In genomic region chr13:46350075-46350747, GRCm38 (mm10) we compare ENCODE assay signal across 8 mouse cellular contexts.
A peak's percentile ranks its signal among the peaks of the same experiment; 100 is the strongest.
DNase-seq lines count a peak whose midpoint lies in the region; ATAC-seq and TF ChIP-seq lines count a peak whose summit lies in the region.

No protein-coding gene starts in this region.

- H3K4me3 ChIP-seq in hindbrain, embryonic 13.5 days: no peak overlapping the region
- no peak overlapping the region for H3K4me3 ChIP-seq in hindbrain, embryonic 11.5 days (ENCODE audit: low read depth, low read length)
- no peak overlapping the region for H3K4me3 ChIP-seq in left cerebral cortex, adult 2 months

- no peaks in the 10 kb centered on the region for H3K36me3 ChIP-seq in hindbrain, embryonic 13.5 days
- no peaks in the 10 kb centered on the region for H3K36me3 ChIP-seq in hindbrain, embryonic 11.5 days (ENCODE audit: control insufficient read depth, insufficient read depth, low read length)

- no peak for TF ChIP-seq CTCF in left cerebral cortex, adult 2 months (IDR thresholded peaks at IDR 0.05)

- peak; percentile 69; the same call in 1 of the 2 replicates for ATAC-seq in hindbrain, embryonic 13.5 days (ENCODE audit: low FRiP score)
- ATAC-seq in hindbrain, embryonic 11.5 days (ENCODE audit: low FRiP score): no peak

- intact Hi-C loops in left cerebral cortex, adult 2 months (cut with DNase I): no loop called here

- H3K9ac ChIP-seq in hindbrain, embryonic 13.5 days: no peak overlapping the region
- no peak overlapping the region for H3K9ac ChIP-seq in hindbrain, embryonic 11.5 days (ENCODE audit: low read depth, low read length)

- peak overlapping the region; percentile 69 for H3K27ac ChIP-seq in hindbrain, embryonic 13.5 days
- H3K27ac ChIP-seq in hindbrain, embryonic 11.5 days (ENCODE audit: low read depth, low read length): no peak overlapping the region
- H3K27ac ChIP-seq in left cerebral cortex, adult 2 months: no peak overlapping the region; the same call in 1 of the 2 replicates

- WGBS in hindbrain, embryonic 13.5 days: 69% methylated on average over 7 of the region's 7 CpGs
- WGBS in hindbrain, embryonic 11.5 days: 85% methylated on average over 7 of the region's 7 CpGs

- no peak for DNase-seq in hindbrain, embryonic 11.5 days (ENCODE audit: low spot score)
- DNase-seq in cerebellum, adult 9-10 months: peak; percentile 97
- DNase-seq in heart, adult 9 months (ENCODE audit: low spot score in 2 of 2): peak; percentile 31 to 53
- peak; percentile 36 to 65 for DNase-seq in left cerebral cortex, adult 2 months (ENCODE audit: extremely low spot score in 1 of 2, low spot score in 2 of 2)
- peak; percentile 62 for DNase-seq in right cerebral cortex, postnatal 4 days
- DNase-seq in embryo, embryonic 10 days (ENCODE audit: low spot score): no peak
- DNase-seq in spleen, adult 18-20 months: no peak

- H3K27me3 ChIP-seq in hindbrain, embryonic 13.5 days: no peaks in the 10 kb centered on the region
- H3K27me3 ChIP-seq in hindbrain, embryonic 11.5 days (ENCODE audit: control insufficient read depth, insufficient read depth, low read length): no peaks in the 10 kb centered on the region

- no peak overlapping the region for H3K4me2 ChIP-seq in hindbrain, embryonic 13.5 days
- no peak overlapping the region for H3K4me2 ChIP-seq in hindbrain, embryonic 11.5 days (replicated peaks; ENCODE audit: low read depth, low read length)

- 0 out of 2 replicates have a peak, but pooled peaks cover 13% of the 10 kb centered on the region for H3K4me1 ChIP-seq in hindbrain, embryonic 13.5 days (replicated peaks)
- H3K4me1 ChIP-seq in hindbrain, embryonic 11.5 days (replicated peaks; ENCODE audit: control insufficient read depth, insufficient read depth, low read length): no peaks in the 10 kb centered on the region

- no peaks in the 10 kb centered on the region for H3K9me3 ChIP-seq in hindbrain, embryonic 13.5 days
- H3K9me3 ChIP-seq in hindbrain, embryonic 11.5 days (ENCODE audit: control insufficient read depth, low read length): no peaks in the 10 kb centered on the region

Comparison
In these comparisons a context has a peak if more than half of its experiments do, and no peak if none do; other contexts are left out.
1. DNase-seq: peak in cerebellum, adult 9-10 months (single experiment), heart, adult 9 months (2 of 2), left cerebral cortex, adult 2 months (2 of 2) and right cerebral cortex, postnatal 4 days (single experiment); none in hindbrain, embryonic 11.5 days (single experiment), embryo, embryonic 10 days (single experiment) and spleen, adult 18-20 months (0 of 2).